Mouse (Mus musculus) ovary, postnatal 36 days (tissue): Measurements from ENCODE around the gene Rims1.

ENCODE experiments used
- DNase-seq: peaks from one replicate; pipeline ENCODE4 v3.0.0; 2022; ENCODE audit warnings: low spot score, mixed read lengths

The Rims1 gene

DNA sequence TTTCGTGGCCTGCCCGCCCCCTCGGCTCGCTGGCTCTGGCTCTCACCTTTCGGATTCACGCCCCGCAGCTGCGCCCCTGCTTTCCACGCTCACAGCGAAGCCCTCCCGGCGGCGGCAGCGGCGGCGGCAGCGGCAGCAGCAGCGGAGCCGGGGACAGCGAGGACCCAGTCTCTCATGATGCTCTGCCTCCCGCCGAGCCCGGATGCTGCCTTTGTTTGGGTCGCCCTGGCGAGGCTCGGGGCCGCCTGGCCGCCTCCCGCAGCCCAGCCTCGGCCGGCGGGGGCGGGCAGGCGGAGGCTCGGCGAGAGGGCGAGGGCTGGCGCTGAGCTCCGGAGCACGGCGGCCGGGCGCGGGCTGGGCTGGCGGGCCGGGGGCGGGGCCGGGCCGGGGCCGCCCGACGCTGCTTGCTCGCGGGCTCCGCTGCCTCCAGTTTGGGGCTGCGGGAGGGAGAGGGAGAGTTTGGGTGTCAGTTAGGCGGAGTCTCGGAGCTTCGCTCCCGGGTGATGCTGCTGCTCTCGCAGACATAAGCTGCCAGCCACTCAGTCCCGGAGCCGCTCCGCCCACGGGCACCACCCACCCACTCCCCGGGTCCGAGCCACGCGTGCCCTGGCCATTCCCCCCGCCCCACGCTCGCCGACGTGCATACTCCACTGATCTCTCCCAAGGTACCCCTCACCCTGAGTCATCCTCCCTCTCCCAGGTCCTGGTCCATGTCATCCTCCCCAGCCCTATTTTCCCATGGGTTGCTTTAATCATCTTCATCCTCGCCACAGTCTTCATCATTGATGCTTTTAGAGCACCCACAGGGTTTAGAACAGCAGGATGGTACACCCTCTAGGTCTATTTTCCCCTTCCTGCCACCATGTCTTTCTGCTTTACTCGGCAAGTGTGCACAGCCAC lies at the start of gene Rims1:
Gene Rims1 (minus strand): TSS at position 269 of the 900 bp plus-strand sequence.
- DNase-seq, result peak; percentile 68

GRCm38 (mm10) chr1:22806626-22807096 lies 867 bp upstream of the Rims1 start:
- no peak for DNase-seq

GRCm38 (mm10) chr1:22805025-22805725 lies 619 bp downstream of the Rims1 start:
- peak; percentile 8 for DNase-seq

GRCm38 (mm10) chr1:22804148-22804885 lies 1.5 kb downstream of the Rims1 start:
- DNase-seq, result no peak

DNA sequence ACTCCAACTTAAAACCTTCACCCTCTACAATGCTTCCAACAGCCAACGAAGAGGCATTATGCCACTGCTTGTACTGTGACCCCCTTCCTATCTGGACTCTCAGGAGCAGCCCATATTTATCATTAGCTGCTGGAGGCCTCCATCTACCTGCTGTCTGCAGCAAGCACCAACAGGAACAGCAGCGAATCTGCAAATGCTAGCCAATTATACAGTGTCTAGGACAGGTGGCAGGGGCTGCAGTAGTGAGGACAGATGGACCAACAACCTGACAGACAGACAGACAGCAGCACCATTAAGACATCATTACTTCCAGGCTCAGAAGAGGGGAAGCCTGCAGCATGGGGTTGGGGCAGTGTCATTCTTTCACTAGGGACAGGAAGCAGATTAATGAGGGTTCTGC lies 2.3 kb downstream of the Rims1 start:
- DNase-seq, result no peak

DNA sequence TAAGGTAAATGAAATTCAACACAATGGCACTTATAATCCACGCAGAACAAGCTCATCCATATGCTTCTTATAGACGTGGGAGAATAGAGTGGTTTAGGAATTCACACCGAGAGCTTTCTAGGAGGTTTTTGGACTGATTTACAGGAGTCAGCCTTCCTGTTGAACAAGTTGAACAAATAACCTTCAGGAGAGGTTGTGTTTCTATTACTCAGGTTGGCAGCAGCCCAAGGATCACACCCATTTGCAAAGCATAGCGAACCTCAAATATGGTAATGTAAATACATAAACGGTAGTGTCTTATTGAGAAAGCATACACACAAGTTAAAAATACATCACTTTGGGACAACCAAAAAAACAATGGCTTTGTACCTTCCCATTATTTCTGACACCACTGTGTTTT lies 5.5 kb downstream of the Rims1 start:
- no peak for DNase-seq

DNA sequence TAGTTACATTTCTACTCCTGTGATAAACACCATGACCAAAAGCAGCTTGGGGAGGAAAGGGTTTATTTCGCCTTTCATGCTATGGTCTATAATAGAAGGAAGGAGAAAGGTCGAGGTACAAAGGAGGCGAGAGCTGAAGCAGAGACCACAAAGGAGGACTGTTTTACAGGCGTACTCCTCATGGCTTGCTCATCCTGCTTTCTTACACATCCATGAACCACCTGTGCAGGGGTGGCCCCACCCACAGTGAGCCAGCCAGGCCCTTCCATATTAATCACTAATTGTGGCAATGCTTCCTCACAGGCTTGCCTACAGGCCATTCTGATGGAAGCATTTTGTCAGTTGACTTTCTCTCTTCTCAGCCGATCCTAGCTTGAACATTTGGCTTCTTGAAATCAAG lies 8.7 kb downstream of the Rims1 start:
- no peak for DNase-seq

GRCm38 (mm10) chr1:22789391-22789909 lies 16.3 kb downstream of the Rims1 start:
- no peak for DNase-seq

DNA sequence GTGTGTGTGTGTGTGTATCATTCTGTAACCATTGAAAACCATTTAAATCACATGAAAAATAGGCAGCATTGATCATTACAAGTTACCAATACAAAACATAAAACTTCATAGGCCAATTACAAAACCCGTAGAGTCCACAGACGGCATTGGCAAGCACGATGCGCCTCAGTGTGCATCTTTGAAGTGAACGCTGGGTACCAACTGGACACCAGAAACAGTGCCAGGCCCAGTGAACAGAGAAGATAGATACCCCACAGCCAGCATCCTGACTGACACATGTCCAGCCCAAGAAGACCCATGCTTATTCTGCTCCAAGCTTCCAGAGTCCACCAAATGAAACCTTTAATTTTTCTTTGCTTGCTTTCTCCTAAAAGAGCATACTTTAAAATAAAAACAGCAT lies 18.2 kb downstream of the Rims1 start:
- no peak for DNase-seq

DNA sequence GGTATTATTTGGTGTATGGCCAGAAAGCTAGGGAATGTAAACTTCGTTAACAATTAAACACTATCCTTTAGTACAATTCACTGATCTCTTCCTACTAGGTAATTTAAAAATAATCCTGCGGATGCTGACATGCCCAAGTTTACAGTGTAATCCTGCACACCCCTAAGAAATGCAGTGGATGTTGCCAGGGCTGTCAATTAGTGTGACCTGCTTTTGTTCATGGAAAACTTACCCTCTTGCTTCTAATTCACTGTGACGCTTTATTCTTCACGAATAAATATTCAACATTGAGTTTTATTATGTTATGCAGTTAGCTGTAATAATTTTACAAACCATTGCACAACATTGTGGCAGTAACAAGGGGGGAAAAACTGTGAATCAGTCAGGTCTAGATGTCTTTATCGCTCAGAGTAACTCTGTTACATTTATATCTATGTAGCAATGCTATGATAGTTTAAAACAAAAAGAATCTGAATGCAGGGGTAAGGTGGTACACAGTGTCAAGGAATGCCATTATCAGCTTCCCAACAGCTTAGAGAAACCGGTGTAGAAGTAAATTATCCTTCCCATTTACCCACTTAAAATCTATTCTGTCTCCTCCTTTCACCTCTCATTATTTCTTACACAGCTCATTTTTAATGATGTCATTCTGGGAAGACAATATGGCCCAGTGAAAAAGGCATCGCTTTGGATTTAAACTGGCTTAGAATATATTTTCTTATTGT lies 35.1 kb downstream of the Rims1 start:
- no peak for DNase-seq

DNA sequence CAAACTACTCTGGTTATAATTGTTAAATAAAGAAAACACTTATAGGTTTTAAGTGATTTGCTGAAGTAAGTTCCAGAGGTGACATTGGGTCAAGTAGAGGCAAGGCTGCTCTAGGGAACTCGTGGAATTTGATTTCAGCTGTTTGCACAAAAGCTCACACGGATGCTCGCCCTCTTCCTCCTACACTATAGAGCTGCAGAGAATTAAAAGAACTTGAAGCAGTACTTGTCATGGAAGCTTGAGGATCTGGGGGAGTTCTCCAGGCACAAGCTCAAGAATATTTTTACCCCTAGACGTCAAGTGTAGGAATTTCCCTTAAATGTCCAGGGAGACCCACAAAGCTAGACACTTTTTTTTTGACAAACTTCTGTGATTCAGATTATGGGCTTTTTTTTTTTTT lies 42.4 kb downstream of the Rims1 start:
- no peak for DNase-seq

DNA sequence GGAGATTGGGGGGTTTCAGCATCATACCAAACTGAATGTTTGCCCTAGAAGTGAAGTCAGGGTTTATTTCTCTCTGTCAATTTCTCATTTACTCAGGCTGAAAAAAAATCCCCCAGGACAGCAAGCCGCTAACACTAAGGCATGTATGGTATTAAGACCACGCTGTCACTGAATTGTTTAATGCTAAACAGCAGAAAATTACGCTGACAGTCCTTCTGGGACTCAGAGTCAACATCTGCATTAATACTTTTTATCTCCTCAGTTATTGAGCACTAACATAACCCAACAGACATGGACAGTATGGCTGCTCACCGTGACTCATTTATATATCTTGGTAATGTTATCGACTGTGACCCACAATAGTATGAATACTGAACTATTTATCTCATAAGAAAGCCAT lies 43.0 kb downstream of the Rims1 start:
- no peak for DNase-seq

- DNase-seq, result no peak
Observed at GRCm38 (mm10) chr1:22750536-22750935, 55.3 kb downstream of the Rims1 start.

DNA sequence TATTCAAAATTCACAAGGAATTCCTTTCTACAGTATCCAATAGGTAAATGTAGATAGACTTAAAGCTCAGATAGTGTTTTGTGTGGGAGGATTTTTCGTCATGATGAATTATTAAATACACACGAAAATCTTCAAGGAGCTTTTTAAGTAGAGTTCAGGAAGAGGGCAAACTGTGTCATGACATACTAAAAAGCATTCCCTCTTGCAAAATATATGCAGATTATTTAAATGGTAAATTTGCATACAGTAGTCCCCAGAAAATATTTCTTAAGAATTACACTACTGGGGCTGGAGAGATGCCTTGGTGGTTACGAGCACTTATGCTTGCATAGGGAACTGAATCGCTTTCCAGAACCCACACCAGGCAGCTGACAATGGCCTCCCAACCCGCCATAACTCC lies 61.1 kb downstream of the Rims1 start:
- DNase-seq, result no peak

- no peak for DNase-seq
Observed at GRCm38 (mm10) chr1:22737491-22737890, 68.3 kb downstream of the Rims1 start.

- no peak for DNase-seq
Observed at GRCm38 (mm10) chr1:22734429-22734828, 71.4 kb downstream of the Rims1 start.

DNA sequence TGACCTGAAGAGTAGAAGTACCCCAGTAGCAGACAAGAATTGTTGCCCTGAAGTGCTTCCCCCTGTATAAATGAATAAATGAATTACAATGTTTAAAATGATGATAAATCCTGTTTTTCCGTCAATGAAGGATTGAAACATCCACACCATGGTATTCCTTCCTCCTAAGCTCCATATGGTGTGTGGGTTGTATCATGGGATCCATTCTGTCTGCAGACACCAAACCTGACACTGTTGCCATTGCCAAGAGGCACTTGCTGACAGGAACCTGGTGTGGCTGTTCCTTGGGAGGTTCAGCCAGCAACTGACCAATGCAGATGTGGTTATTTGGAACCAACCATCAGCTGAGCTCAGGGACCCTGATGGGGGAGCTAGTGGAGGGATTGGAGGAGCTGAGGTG lies 72.5 kb downstream of the Rims1 start:
- no peak for DNase-seq

GRCm38 (mm10) chr1:22728207-22728606 lies 77.6 kb downstream of the Rims1 start:
- no peak for DNase-seq

GRCm38 (mm10) chr1:22721706-22722105 lies 84.1 kb downstream of the Rims1 start:
- DNase-seq, result no peak

DNA sequence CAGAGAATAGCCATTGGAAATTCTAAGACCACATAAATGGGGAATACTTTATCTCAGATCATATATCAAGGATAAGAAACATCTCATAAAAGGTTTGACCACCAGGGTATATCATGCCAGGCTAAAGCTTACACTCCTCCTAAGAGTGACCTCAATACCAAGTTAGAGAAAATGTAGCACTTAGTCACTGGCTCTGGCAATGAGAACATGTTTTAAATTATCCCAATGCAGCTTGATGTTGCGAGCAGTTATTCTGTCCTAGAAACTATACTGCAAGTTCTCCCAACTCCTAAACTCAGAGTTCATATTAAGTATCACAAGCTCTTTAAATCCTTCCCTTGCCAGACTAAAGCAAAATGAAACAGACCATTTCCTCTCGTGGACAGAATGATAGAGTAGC lies 85.1 kb downstream of the Rims1 start:
- DNase-seq, result no peak

- no peak for DNase-seq
Observed at GRCm38 (mm10) chr1:22709461-22709860, 96.3 kb downstream of the Rims1 start.

GRCm38 (mm10) chr1:22695046-22695445 lies 110.7 kb downstream of the Rims1 start:
- DNase-seq, result no peak
